Mouse (Mus musculus) liver, postnatal 0 days (tissue): ENCODE measurements at regions not wholly inside any gene's neighbourhood (a gene's known extent, or its start where the extent isn't known, plus 50 kb on each side); places are given as distances from the start of the nearest gene placed in this dataset.

Source experiments
- CTCF ChIP-seq: sonication (generic); IDR thresholded peaks from 2 replicates; pipeline ENCODE4 v1.5.1; 2016; ENCODE audit warnings: antibody characterized with exemption, low read depth
- EP300 ChIP-seq: IDR thresholded peaks from 2 replicates; pipeline ENCODE4 v1.6.1; 2016; ENCODE audit warnings: antibody characterized with exemption, low read depth, mild to moderate bottlenecking

DNA sequence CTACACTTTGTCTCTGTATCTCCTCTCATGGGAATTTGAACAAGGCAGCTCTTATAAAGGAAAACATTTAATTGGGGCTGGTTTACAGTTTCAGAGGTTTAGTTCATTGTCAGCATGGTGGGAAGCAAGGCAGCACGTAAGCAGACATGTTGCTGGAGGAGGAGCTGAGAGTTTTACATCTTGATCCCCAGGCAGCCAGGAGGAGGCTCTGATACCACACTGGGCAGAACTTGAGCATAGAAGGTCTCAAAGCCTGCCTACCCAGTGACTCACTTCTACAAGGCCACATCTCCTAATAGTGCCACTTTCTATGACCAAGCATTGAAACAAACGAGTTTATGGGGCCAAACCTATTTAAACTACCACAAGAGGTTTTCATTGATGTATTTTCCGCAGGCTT, 67.9 kb upstream of the Comtd1 start:
- TF ChIP-seq CTCF (no peak), EP300 (no peak)
